Mouse (Mus musculus) E14TG2a.4 (cell line): ENCODE data around the gene Gm20388.

Source experiments
- H3K27me3 ChIP-seq: 2 replicates; pipeline ENCODE4 v1.6.1; 2014; ENCODE audit warnings: low read length, control low read depth; ENCODE audit not compliant: insufficient read depth
- H3K36me3 ChIP-seq: 2 replicates; pipeline ENCODE4 v1.6.1; 2014; ENCODE audit warnings: low read length, control low read depth; ENCODE audit not compliant: insufficient read depth
- H3K4me1 ChIP-seq: replicated peaks from 2 replicates; pipeline ENCODE4 v1.6.1; 2014; ENCODE audit warnings: low read depth, low read length, control low read depth
- H3K4me3 ChIP-seq: replicated peaks from 2 replicates; pipeline ENCODE4 v1.5.1; 2014; ENCODE audit warnings: mild to moderate bottlenecking, low read length
- H3K9me3 ChIP-seq: 2 replicates; pipeline ENCODE4 v1.6.1; 2014; ENCODE audit warnings: low read length, control low read depth
- CTCF ChIP-seq: conservative IDR thresholded peaks from 2 replicates; pipeline ENCODE4 v1.5.1; 2014; ENCODE audit warnings: low read length
- NANOG ChIP-seq: IDR thresholded peaks from 2 replicates; pipeline ENCODE4 v1.6.1; 2014; ENCODE audit warnings: borderline replicate concordance, low read length, mixed read lengths
- POU5F1 ChIP-seq: IDR thresholded peaks from 2 replicates; pipeline ENCODE4 v1.6.1; 2014; ENCODE audit warnings: low read length, borderline replicate concordance

The Gm20388 gene

GRCm38 (mm10) chr8:121210627-121211026 is 1300.0 kb downstream of the Gm20388 start:
- no peak for TF ChIP-seq NANOG
- H3K4me1 ChIP-seq, result peaks cover 6% of the 10 kb centered on the region; the same call in 1 of the 2 replicates

DNA sequence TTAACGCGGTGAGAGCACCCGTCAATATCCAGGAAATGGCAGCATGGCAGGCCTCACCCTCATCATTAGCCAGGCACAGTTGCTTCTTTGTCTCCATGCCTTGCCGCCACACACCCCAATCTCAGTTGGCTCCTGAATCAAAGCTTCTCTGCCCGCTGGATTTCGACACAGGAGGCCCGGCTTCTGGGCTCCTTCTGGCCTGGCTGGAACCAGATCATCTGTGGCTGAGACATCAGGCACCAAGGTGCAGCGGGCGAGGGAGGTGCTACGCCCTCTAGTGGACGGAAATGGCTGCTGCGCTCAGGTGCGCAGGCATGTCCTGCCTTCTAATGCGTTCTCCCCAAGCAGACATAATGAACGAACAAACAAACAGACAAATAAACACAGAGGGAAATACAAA is 1302.6 kb downstream of the Gm20388 start:
- TF ChIP-seq CTCF (peak; percentile 93), POU5F1 (no peak)
- peaks cover 6% of the 10 kb centered on the region; the same call in 1 of the 2 replicates for H3K4me1 ChIP-seq
- no peaks in the 10 kb centered on the region; the same call in 1 of the 2 replicates for H3K27me3 ChIP-seq
- H3K36me3 ChIP-seq, result no peaks in the 10 kb centered on the region
- H3K4me3 ChIP-seq, result peak overlapping the region; percentile 41; the same call in 1 of the 2 replicates
- peaks cover 1% of the 10 kb centered on the region; the same call in 1 of the 2 replicates for H3K9me3 ChIP-seq

More at GRCm38 (mm10) chr8:121210627-121211026, 1300.0 kb downstream of the Gm20388 start:
- H3K9me3 ChIP-seq, result no peaks in the 10 kb centered on the region
- no peak overlapping the region for H3K4me3 ChIP-seq
- no peaks in the 10 kb centered on the region for H3K27me3 ChIP-seq
- no peaks in the 10 kb centered on the region for H3K36me3 ChIP-seq

GRCm38 (mm10) chr8:121213651-121214050 is 1303.0 kb downstream of the Gm20388 start:
- TF ChIP-seq CTCF (no peak), POU5F1 (no peak), NANOG (no peak)
- H3K27me3 ChIP-seq, result no peaks in the 10 kb centered on the region; the same call in 1 of the 2 replicates

GRCm38 (mm10) chr8:121214975-121215374 is 1304.3 kb downstream of the Gm20388 start:
- peak; percentile 98 for TF ChIP-seq CTCF
- TF ChIP-seq POU5F1, result no peak

More at GRCm38 (mm10) chr8:121213651-121214050, 1303.0 kb downstream of the Gm20388 start:
- Histone ChIP-seq H3K36me3 (no peaks in the 10 kb centered on the region), H3K4me1 (peaks cover 6% of the 10 kb centered on the region; the same call in 1 of the 2 replicates), H3K9me3 (peaks cover 4% of the 10 kb centered on the region; the same call in 1 of the 2 replicates), H3K4me3 (no peak overlapping the region)

GRCm38 (mm10) chr8:121216441-121216949 is 1305.9 kb downstream of the Gm20388 start:
- Histone ChIP-seq H3K4me3 (no peak overlapping the region), H3K27me3 (peaks cover 17% of the 10 kb centered on the region), H3K4me1 (peaks cover 18% of the 10 kb centered on the region), H3K9me3 (peaks cover 4% of the 10 kb centered on the region; the same call in 1 of the 2 replicates), H3K36me3 (no peaks in the 10 kb centered on the region)
- TF ChIP-seq POU5F1, result no peak
- TF ChIP-seq NANOG, result no peak
- no peak for TF ChIP-seq CTCF

More at GRCm38 (mm10) chr8:121214975-121215374, 1304.3 kb downstream of the Gm20388 start:
- Histone ChIP-seq H3K36me3 (no peaks in the 10 kb centered on the region), H3K4me1 (peaks cover 10% of the 10 kb centered on the region), H3K4me3 (no peak overlapping the region), H3K27me3 (peaks cover 6% of the 10 kb centered on the region), H3K9me3 (peaks cover 4% of the 10 kb centered on the region; the same call in 1 of the 2 replicates)

GRCm38 (mm10) chr8:121218486-121218885 is 1307.8 kb downstream of the Gm20388 start:
- Histone ChIP-seq H3K9me3 (peaks cover 4% of the 10 kb centered on the region; the same call in 1 of the 2 replicates), H3K4me3 (no peak overlapping the region), H3K36me3 (no peaks in the 10 kb centered on the region), H3K4me1 (peaks cover 20% of the 10 kb centered on the region), H3K27me3 (peaks cover 36% of the 10 kb centered on the region)
- no peak for TF ChIP-seq NANOG
- peak; percentile 81 for TF ChIP-seq CTCF
- TF ChIP-seq POU5F1, result no peak

- peak overlapping the region; percentile 62 for H3K4me3 ChIP-seq
- no peak for TF ChIP-seq POU5F1
- no peak for TF ChIP-seq NANOG
- TF ChIP-seq CTCF, result no peak
- peaks cover 4% of the 10 kb centered on the region; the same call in 1 of the 2 replicates for H3K9me3 ChIP-seq
- H3K36me3 ChIP-seq, result no peaks in the 10 kb centered on the region
- H3K27me3 ChIP-seq, result peaks cover 43% of the 10 kb centered on the region
- peaks cover 29% of the 10 kb centered on the region for H3K4me1 ChIP-seq
Measured at GRCm38 (mm10) chr8:121220103-121220899, 1309.7 kb downstream of the Gm20388 start.

GRCm38 (mm10) chr8:121224709-121225108 is 1314.1 kb downstream of the Gm20388 start:
- H3K27me3 ChIP-seq, result peaks cover 64% of the 10 kb centered on the region
- no peak overlapping the region for H3K4me3 ChIP-seq
- H3K9me3 ChIP-seq, result no peaks in the 10 kb centered on the region
- H3K4me1 ChIP-seq, result peaks cover 44% of the 10 kb centered on the region
- H3K36me3 ChIP-seq, result no peaks in the 10 kb centered on the region
- TF ChIP-seq POU5F1 (no peak), NANOG (no peak), CTCF (no peak)
